Mouse (Mus musculus) C2C12 (cell line): ENCODE results near the gene Car11. TPM values are rescaled to one million over a fixed set of nuclear protein-coding genes. Genes with fewer than 3 reads are reported as not detected.
"Not testable (repeated sequence)": the region's sequence is repeated elsewhere in the genome, so short reads cannot be mapped to it uniquely, and the experiment has no call there.

Experiments
- H3K27me3 ChIP-seq: one replicate; pipeline ENCODE4 v1.6.1; 2011; ENCODE audit not compliant: control insufficient read depth, insufficient read depth, insufficient read length
- H3K36me3 ChIP-seq: one replicate; pipeline ENCODE4 v1.6.1; 2011; ENCODE audit not compliant: control insufficient read depth, insufficient read depth
- H3K4me3 ChIP-seq: one replicate; pipeline ENCODE4 v1.5.1; 2011; ENCODE audit warnings: mild to moderate bottlenecking, control low read depth; ENCODE audit not compliant: poor library complexity, insufficient read depth, severe bottlenecking
- H3K79me2 ChIP-seq: one replicate; pipeline ENCODE4 v1.6.1; 2011; ENCODE audit not compliant: control insufficient read depth, insufficient read depth
- H3K79me3 ChIP-seq: one replicate; pipeline ENCODE4 v1.6.1; 2011; ENCODE audit warnings: low read depth, control low read depth
- H3ac ChIP-seq: one replicate; pipeline ENCODE3; 2011; ENCODE audit warnings: low read depth; ENCODE audit not compliant: control insufficient read depth, insufficient read length
- CEBPB ChIP-seq: IDR thresholded peaks from one replicate; pipeline ENCODE4 v1.6.1; 2011; ENCODE audit warnings: low read depth, mild to moderate bottlenecking, control low read depth, moderate library complexity
- CTCF ChIP-seq: IDR thresholded peaks from one replicate; pipeline ENCODE4 v1.5.1; 2011; ENCODE audit not compliant: control insufficient read depth, insufficient read depth, insufficient read length
- FOSL1 ChIP-seq: IDR thresholded peaks from one replicate; pipeline ENCODE4 v1.8.0; 2011; ENCODE audit warnings: mild to moderate bottlenecking, low read length; ENCODE audit not compliant: poor library complexity, insufficient read depth, severe bottlenecking
- MAX ChIP-seq: IDR thresholded peaks from one replicate; pipeline ENCODE4 v1.6.1; 2011; ENCODE audit warnings: mild to moderate bottlenecking, control low read depth
- MYOD1 ChIP-seq: IDR thresholded peaks from one replicate; pipeline ENCODE4 v1.6.1; 2011; ENCODE audit warnings: low read depth; ENCODE audit not compliant: control insufficient read depth, insufficient read length
- MYOG ChIP-seq: IDR thresholded peaks from one replicate; pipeline ENCODE4 v1.6.1; 2011; ENCODE audit not compliant: control insufficient read depth, insufficient read length; ENCODE audit errors: extremely low read depth
- USF1 ChIP-seq: IDR thresholded peaks from one replicate; pipeline ENCODE4 v1.6.1; 2011; ENCODE audit warnings: low read depth, mild to moderate bottlenecking, control low read depth, moderate library complexity
- long read RNA-seq, 2 experiments: library from polyadenylated mRNA; unstranded; transcript quantifications; one replicate each; pipeline ENCODE4 v2.0.0; 2019 to 2020
- polyA plus RNA-seq: library from polyadenylated mRNA; unstranded; fragments of >200 nt; fragmentation: generic; extraction: Trizol; gene quantifications from one replicate; pipeline ENCODE4 v1.2.1, GENCODE M21; 2012; ENCODE audit warnings: missing spikeins

The Car11 gene
- polyA plus RNA-seq: 0.44 TPM
- long read RNA-seq, experiment 1, partial matches to known transcripts: 1 of 2 reads
- long read RNA-seq, experiment 1, other reads (novel, unspliced or antisense): 1 of 2 reads
- long read RNA-seq, experiment 2: 0 reads

DNA sequence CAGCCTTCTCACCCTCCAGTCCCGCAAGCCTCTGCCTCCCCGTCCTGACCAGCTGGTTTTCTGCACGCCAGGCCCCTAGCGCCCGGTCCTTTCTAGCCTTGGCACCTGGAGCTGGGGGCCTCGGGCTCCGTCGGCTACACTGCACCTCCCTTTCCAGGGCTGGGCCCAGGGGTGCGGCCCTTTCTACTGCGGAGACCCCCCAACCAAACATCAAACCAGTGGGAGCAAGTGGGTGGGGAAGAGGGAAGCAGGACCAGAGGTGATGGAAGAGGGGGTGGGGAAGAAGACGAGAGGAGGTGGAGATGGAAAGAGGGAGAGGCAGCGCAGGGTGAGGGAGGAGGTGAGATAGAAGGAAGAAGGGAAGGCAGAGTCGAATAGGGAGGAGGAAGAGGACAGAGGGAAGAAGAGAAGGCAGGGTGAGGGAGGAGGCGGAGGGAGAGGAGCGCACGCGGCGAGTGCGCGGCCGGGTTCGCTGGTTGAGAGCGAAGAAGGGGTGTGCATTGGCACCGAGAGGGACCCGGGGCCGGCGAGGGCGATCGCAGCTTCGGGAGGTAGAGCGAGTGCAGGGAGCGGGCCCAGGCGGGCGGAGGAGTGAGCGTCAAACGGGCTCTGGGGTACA lies at the start of gene Car11:
Car11 (plus strand) TSS at position 321 of the 619 bp plus-strand sequence.
- H3K36me3 ChIP-seq: no peaks in the 10 kb centered on the region
- H3K79me3 ChIP-seq: no peaks in the 10 kb centered on the region
- no peaks in the 10 kb centered on the region for H3K79me2 ChIP-seq
- H3K27me3 ChIP-seq: peaks cover 15% of the 10 kb centered on the region
- no peak within 1 kb of the TSS for H3K4me3 ChIP-seq
- H3ac ChIP-seq: no peak within 1 kb of the TSS
- TF ChIP-seq CEBPB (no peak), USF1 (no peak), MAX (no peak), MYOG (no peak), MYOD1 (no peak), FOSL1 (no peak), CTCF (no peak)

DNA sequence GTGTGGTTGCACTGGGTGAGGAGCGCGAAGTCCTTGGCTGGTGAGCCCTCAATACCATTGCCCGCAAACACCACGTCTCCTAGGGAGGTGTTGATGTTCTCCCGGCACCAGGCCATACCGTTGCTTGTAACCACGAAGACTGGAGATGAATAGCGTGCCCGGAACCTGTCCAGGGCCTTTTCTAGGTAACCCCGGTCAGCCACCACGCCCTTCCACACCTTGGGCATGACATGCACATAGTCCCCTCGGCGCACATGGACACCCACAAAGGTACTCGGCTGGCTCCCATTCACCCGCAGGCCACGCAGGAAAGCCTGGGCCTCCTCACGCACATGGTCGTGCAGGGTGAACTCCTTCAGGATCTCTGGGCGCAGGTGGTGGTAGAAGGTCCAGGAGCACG lies 49.2 kb upstream of the Car11 start:
- not testable (repeated sequence) for H3K79me3 ChIP-seq, H3K27me3 ChIP-seq, H3K36me3 ChIP-seq, H3ac ChIP-seq, H3K79me2 ChIP-seq, H3K4me3 ChIP-seq

DNA sequence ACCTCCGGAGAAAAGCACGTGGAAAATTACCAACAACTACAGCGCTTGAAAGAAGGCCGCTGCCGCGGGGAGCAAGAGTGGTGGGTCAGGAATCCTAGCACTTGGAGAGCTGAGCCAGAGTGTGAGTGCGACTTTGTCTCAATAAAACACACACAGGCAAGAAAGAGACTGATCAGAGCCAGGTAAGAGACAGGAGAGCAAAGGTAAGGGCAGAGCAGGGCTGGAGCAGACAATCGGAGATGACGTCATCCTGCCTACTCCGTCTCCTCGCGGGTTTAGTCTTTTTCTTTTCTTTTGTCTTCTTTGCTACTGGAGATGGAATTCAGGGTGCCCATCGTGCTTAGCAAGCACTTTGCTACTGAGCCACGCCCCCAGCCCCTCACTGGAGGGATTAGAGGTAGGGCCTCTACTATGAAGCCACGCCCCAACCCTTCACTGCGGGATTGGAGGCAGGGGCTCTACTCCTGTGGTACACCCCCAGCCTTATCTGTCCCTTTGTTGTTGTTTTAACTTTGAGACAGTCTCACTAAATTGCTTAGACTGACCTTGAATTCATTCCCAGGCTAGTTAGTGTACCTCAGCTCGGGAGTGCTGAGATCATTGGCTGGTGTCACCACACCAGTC lies 45.1 kb upstream of the Car11 start:
- Histone ChIP-seq H3K27me3 (no peaks in the 10 kb centered on the region), H3K4me3 (no peak overlapping the region)

DNA sequence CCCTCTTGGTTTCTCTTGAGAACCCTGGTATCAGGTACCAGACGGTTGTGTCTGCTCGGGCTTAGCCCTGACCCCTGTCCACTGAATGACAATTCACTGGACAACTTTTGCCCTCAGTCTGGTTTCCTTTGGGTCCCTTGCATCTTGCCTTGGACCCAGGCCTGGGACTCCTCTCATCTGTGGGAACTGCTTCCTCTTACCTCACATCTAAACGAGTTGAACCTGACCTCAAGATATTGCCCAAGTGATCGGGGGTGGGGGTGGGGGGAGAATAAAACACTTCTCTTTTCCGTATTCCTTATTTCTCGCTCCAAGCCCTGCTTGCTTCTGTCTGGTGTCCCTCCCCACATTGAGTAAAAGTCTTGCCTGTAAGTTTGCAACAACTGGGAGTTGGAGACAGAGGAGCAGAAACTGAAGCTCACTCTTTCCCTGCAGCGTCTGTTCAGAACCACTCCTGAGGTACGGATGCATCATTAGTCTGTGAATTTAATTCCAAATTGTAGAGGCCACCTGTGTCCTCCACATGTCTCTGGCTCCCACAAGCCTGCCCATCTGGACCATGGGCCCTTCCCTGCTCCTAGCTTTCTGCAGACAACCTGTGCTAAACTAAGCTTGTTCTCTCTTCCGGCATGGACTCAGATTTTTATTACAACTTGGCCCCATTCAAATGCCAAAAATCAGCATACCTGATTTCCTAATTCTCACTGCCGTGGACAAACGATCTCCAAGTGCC lies 38.7 kb upstream of the Car11 start:
- H3K4me3 ChIP-seq: no peak overlapping the region
- no peaks in the 10 kb centered on the region for H3K79me2 ChIP-seq
- H3K36me3 ChIP-seq: no peaks in the 10 kb centered on the region
- TF ChIP-seq MYOG (no peak), FOSL1 (no peak), MAX (no peak), MYOD1 (no peak)
- H3ac ChIP-seq: no peak overlapping the region
- no peaks in the 10 kb centered on the region for H3K27me3 ChIP-seq
- no peaks in the 10 kb centered on the region for H3K79me3 ChIP-seq

More for the DNA sequence above, 45.1 kb upstream of the Car11 start:
- H3ac ChIP-seq: no peak overlapping the region
- TF ChIP-seq CTCF (no peak), MYOD1 (no peak)
- no peaks in the 10 kb centered on the region for H3K79me3 ChIP-seq
- H3K79me2 ChIP-seq: no peaks in the 10 kb centered on the region
- no peaks in the 10 kb centered on the region for H3K36me3 ChIP-seq

DNA sequence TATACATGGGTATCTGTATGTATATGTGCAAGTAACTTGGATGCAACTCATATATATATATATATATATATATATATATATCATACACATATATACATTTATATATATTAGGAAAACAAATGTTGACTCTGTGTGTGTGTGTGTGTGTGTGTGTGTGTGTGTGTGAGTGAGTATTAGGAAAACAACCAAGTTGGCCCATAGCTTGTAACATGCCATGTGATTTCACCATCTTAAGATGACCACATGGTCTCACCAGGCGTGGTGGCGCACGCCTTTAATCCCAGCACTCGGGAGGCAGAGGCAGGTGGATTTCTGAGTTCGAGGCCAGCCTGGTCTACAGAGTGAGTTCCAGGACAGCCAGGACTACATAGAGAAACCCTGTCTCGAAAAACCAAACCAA lies 37.9 kb upstream of the Car11 start:
- H3K4me3 ChIP-seq, H3K27me3 ChIP-seq, H3ac ChIP-seq, H3K79me2 ChIP-seq, H3K79me3 ChIP-seq, H3K36me3 ChIP-seq: not testable (repeated sequence)

DNA sequence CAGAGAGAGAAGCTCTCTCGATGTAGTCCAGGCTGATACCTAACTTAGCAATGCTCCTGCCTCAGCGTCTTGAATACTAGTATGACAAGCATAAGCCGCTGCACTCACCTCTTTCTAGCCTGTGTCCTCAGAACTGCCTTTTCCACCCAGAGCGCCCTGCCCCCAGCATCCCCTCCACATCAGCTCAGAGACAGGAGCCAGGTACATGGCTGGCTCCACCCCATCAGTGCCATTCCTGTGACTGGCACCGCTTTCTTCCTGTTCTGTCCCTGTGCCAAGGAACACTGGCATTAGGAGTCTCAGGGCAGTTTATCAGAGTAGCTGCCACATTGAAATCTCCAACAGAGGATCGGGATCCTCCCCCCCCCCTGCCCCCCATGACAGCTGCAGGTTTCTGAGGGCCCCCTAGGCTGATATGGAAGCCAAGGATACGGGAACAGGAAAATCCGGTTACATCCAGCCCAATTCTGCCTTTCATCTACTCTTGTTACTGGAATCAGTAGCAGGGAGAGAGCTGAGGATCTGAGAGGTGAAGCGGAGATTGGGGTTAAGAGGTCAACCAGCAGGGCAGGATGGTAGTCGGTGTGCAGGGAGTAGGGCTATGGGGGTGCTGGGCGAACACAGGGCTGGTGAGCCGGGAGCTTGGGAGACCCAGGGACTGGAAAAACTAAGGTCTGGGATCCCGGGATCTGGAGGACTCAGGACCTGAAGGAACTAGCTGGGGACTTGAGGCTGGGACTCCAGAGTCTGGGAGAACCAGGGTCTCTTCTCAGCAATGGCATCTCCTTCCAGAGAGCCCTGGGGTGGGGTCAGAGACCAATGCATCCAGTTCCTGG lies 34.1 kb upstream of the Car11 start:
- no peak overlapping the region for H3K4me3 ChIP-seq
- no peak overlapping the region for H3ac ChIP-seq
- TF ChIP-seq FOSL1 (no peak), MYOG (no peak), MAX (no peak), CEBPB (no peak), MYOD1 (no peak), CTCF (no peak)
- no peaks in the 10 kb centered on the region for H3K79me3 ChIP-seq
- H3K36me3 ChIP-seq: no peaks in the 10 kb centered on the region
- H3K27me3 ChIP-seq: no peaks in the 10 kb centered on the region
- H3K79me2 ChIP-seq: no peaks in the 10 kb centered on the region
